ENCODE assay signal across 10 mouse cellular contexts in the genomic region with DNA sequence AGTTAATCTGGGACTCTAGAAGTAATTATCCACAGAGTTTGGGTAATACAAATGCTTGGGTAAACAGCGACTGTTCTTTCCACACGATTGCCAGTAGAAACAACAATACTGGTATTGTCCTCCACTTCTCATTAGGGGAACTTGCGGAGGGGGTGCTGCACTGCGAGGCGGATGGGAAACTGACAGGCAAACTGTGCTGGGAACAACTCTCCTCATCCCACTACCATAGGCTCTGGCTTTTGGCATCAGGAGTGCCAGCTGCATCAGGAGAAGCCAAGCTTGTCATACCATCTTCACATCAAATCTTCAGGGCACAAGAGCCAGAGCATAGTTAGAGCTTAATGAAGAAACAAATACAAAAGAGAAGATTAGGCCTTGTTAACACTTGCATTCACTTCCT.
DNase-seq lines count a peak whose midpoint lies in the region; ATAC-seq and TF ChIP-seq lines count a peak whose summit lies in the region.
"Had no signal": no experiment of that assay in that cellular context is flagged by ENCODE, and none has a peak within 500 bp of the region (broad histone marks: within the 10 kb centered on the region; RNA-seq: fewer than 3 reads in every experiment).

No protein-coding gene starts in this region.

- 9% methylated on average over 5 of the region's 5 CpGs for WGBS in embryonic facial prominence, embryonic 11.5 days
- 9% methylated on average over 5 of the region's 5 CpGs for WGBS in hindbrain, embryonic 16.5 days
- WGBS in midbrain, postnatal 0 days: 11% methylated on average over 5 of the region's 5 CpGs

- no peak overlapping the region for H3K4me3 ChIP-seq in embryonic facial prominence, embryonic 11.5 days (ENCODE audit: low read depth, low read length)
- H3K4me3 ChIP-seq in hindbrain, embryonic 16.5 days (ENCODE audit: low read length): no peak overlapping the region
- H3K4me3 ChIP-seq in midbrain, postnatal 0 days (ENCODE audit: low read depth, low read length): no peak overlapping the region
- H3K4me3 ChIP-seq: lung, embryonic 15.5 days had no signal

- no peak overlapping the region for H3K9ac ChIP-seq in embryonic facial prominence, embryonic 11.5 days (replicated peaks; ENCODE audit: low read length)
- H3K9ac ChIP-seq in hindbrain, embryonic 16.5 days (ENCODE audit: low read depth, low read length): no peak overlapping the region; the same call in 1 of the 2 replicates
- no peak overlapping the region for H3K9ac ChIP-seq in midbrain, postnatal 0 days (replicated peaks; ENCODE audit: low read length, poor library complexity, severe bottlenecking)
- H3K9ac ChIP-seq: lung, embryonic 15.5 days had no signal

- H3K27me3 ChIP-seq in embryonic facial prominence, embryonic 11.5 days (ENCODE audit: control insufficient read depth, insufficient read depth, low read length): no peaks in the 10 kb centered on the region
- H3K27me3 ChIP-seq in hindbrain, embryonic 16.5 days (replicated peaks; ENCODE audit: control insufficient read depth, insufficient read depth, low read length): no peaks in the 10 kb centered on the region
- no peaks in the 10 kb centered on the region for H3K27me3 ChIP-seq in midbrain, postnatal 0 days (ENCODE audit: insufficient read depth, low read length)
- H3K27me3 ChIP-seq: lung, embryonic 15.5 days had no signal

- no peaks in the 10 kb centered on the region for H3K36me3 ChIP-seq in embryonic facial prominence, embryonic 11.5 days (replicated peaks; ENCODE audit: control insufficient read depth, insufficient read depth, low read depth, low read length)
- H3K36me3 ChIP-seq in hindbrain, embryonic 16.5 days (ENCODE audit: control insufficient read depth, insufficient read depth, low read length): no peaks in the 10 kb centered on the region
- no peaks in the 10 kb centered on the region for H3K36me3 ChIP-seq in midbrain, postnatal 0 days (ENCODE audit: insufficient read depth, low read length)
- H3K36me3 ChIP-seq: lung, embryonic 15.5 days had no signal

- H3K27ac ChIP-seq in embryonic facial prominence, embryonic 11.5 days (replicated peaks; ENCODE audit: low read depth, low read length): no peak overlapping the region
- peak overlapping the region; percentile 71 for H3K27ac ChIP-seq in hindbrain, embryonic 16.5 days (ENCODE audit: low read depth, low read length)
- H3K27ac ChIP-seq in midbrain, postnatal 0 days (ENCODE audit: low read depth, low read length): peak overlapping the region; percentile 48
- H3K27ac ChIP-seq: lung, embryonic 15.5 days had no signal

- no peak for ATAC-seq in embryonic facial prominence, embryonic 11.5 days (replicated peaks; ENCODE audit: insufficient number of reproducible peaks, low FRiP score, low TSS enrichment, low read depth)
- peak; percentile 87 for ATAC-seq in hindbrain, embryonic 16.5 days
- ATAC-seq in midbrain, postnatal 0 days (ENCODE audit: low FRiP score): peak; percentile 59; the same call in 1 of the 2 replicates
- no peak for ATAC-seq in inflammation-experienced regulatory T-cells, adult 6 months

- no peaks in the 10 kb centered on the region for H3K9me3 ChIP-seq in embryonic facial prominence, embryonic 11.5 days (replicated peaks; ENCODE audit: control insufficient read depth, low read length)
- H3K9me3 ChIP-seq in hindbrain, embryonic 16.5 days (ENCODE audit: control insufficient read depth, low read length): no peaks in the 10 kb centered on the region
- H3K9me3 ChIP-seq in midbrain, postnatal 0 days (ENCODE audit: low read length): no peaks in the 10 kb centered on the region
- H3K9me3 ChIP-seq: lung, embryonic 15.5 days had no signal

- no peaks in the 10 kb centered on the region for H3K4me1 ChIP-seq in embryonic facial prominence, embryonic 11.5 days (ENCODE audit: control insufficient read depth, insufficient read depth, low read length)
- H3K4me1 ChIP-seq in hindbrain, embryonic 16.5 days (ENCODE audit: control insufficient read depth, insufficient read depth, low read depth, low read length): peaks cover 5% of the 10 kb centered on the region; the same call in 1 of the 2 replicates
- peaks cover 2% of the 10 kb centered on the region; the same call in 1 of the 2 replicates for H3K4me1 ChIP-seq in midbrain, postnatal 0 days (ENCODE audit: insufficient read depth, low read length)
- H3K4me1 ChIP-seq: lung, embryonic 15.5 days had no signal

- no peak for TF ChIP-seq CTCF in midbrain, postnatal 0 days (IDR thresholded peaks at IDR 0.05)

- DNase-seq in frontal cortex, postnatal 10 days (ENCODE audit: low spot score in 2 of 2): peak; percentile 9 to 12
- no peak for DNase-seq in frontal cortex, postnatal 25 days (ENCODE audit: low spot score in 2 of 2)
- DNase-seq in embryonic facial prominence, embryonic 11.5 days (ENCODE audit: low spot score): peak; percentile 4
- peak; percentile 82 for DNase-seq in midbrain, postnatal 0 days (ENCODE audit: low spot score)
- DNase-seq in adrenal gland, postnatal 25 days: no peak
- DNase-seq in thymus, postnatal 10 days (ENCODE audit: low spot score in 2 of 2): no peak
- DNase-seq: heart, postnatal 10 days had no signal

- no peak overlapping the region for H3K4me2 ChIP-seq in embryonic facial prominence, embryonic 11.5 days (ENCODE audit: low read depth, low read length)
- H3K4me2 ChIP-seq in hindbrain, embryonic 16.5 days (ENCODE audit: low read length): no peak overlapping the region; the same call in 1 of the 2 replicates
- H3K4me2 ChIP-seq in midbrain, postnatal 0 days (ENCODE audit: low read depth, low read length, poor library complexity, severe bottlenecking): no peak overlapping the region
- H3K4me2 ChIP-seq: lung, embryonic 15.5 days had no signal

Comparison
In these comparisons a context has a peak if more than half of its experiments do, and no peak if none do; other contexts are left out.
1. DNase-seq: peak in frontal cortex, postnatal 10 days (2 of 2), embryonic facial prominence, embryonic 11.5 days (single experiment) and midbrain, postnatal 0 days (single experiment); none in frontal cortex, postnatal 25 days (0 of 2), adrenal gland, postnatal 25 days (single experiment) and thymus, postnatal 10 days (0 of 2).
2. ATAC-seq: peak in hindbrain, embryonic 16.5 days (single experiment) and midbrain, postnatal 0 days (single experiment); none in embryonic facial prominence, embryonic 11.5 days (single experiment) and inflammation-experienced regulatory T-cells, adult 6 months (single experiment).